Mouse (Mus musculus) gastrocnemius, adult 18-20 months (tissue): ENCODE results near the gene Adk. TPM values are rescaled to one million over a fixed set of nuclear protein-coding genes. Genes with fewer than 3 reads are reported as not detected.
A peak's percentile ranks its signal among the peaks of the same experiment; 100 is the strongest.
"Not testable (repeated sequence)": the region's sequence is repeated elsewhere in the genome, so short reads cannot be mapped to it uniquely, and the experiment has no call there.

Experiments used
- DNase-seq: peaks from one replicate; pipeline ENCODE4 v3.0.0; 2021; ENCODE audit warnings: low spot score
- total RNA-seq, 2 experiments: library from RNA; stranded (reverse); gene quantifications; 2 replicates each; pipeline ENCODE4 v1.2.3; 2021

The Adk gene
- total RNA-seq, 2 experiments from 2014 or later, result 106 to 111 TPM

- DNase-seq, result no peak
These were observed 359.1 kb downstream of the Adk start for GRCm38 (mm10) chr14:21411524-21411923.

DNA sequence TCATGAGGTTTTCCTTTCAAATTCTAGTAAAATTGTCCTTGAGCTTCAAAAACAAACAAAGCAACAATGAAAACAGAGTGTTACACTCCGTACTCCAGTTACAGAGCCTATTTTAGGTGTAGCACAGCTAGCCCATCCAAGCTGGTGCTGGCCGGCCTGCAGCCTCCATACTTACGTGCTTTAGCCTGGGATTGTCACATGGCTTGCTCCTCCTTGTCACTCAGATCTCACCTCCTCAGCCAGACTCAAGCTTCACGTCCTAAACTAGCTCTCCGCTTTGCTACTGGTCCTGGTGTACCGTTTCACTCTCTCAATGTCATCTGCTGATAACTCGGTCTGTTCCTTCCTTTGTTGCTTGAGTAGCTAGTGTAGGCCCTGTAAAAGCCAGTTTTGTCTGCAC is 366.0 kb downstream of the Adk start:
- no peak for DNase-seq

GRCm38 (mm10) chr14:21427369-21427768 is 375.0 kb downstream of the Adk start:
- no peak for DNase-seq

GRCm38 (mm10) chr14:21433415-21433814 is 381.0 kb downstream of the Adk start:
- DNase-seq, result no peak

DNA sequence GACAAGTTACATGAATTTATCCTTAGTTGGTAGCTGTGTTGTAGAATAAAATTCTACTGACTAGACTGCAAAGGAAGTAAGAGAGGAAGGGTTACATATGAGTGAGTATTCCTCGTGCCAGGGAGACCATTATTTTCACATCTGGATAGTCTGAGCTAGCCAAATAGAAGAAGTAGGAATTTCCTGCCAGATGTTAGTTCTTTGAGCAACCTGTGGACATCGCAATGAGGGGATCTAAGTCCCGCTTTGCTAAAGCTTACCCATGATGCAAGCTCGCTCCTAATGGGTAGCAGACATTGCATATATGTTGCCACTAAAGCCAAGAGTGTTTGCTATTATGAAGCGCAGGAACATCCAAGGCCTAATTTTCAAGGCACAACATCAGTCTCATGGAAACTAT is 381.6 kb downstream of the Adk start:
- DNase-seq, result no peak

GRCm38 (mm10) chr14:21434686-21435085 is 382.3 kb downstream of the Adk start:
- DNase-seq, result no peak

DNA sequence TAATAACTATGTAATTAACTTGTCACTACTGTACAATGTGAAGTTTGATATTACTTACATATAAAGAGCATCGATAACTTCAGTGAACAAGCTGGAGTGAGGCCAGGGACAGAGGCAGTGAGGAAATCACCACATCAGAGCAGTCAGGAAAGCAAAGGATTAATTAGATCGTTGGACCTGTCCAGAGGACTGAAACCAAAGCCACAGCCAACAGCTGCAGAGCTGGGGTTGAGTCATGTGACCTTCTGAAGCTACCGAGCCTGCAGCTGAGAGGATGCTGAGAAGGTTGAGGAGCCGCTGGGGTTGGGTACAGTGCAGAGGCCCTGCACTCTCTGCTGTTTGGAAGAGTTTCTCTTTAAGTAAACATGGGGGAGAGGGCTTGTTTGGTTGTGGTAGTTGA is 387.4 kb downstream of the Adk start:
- DNase-seq, result peak; percentile 20

DNA sequence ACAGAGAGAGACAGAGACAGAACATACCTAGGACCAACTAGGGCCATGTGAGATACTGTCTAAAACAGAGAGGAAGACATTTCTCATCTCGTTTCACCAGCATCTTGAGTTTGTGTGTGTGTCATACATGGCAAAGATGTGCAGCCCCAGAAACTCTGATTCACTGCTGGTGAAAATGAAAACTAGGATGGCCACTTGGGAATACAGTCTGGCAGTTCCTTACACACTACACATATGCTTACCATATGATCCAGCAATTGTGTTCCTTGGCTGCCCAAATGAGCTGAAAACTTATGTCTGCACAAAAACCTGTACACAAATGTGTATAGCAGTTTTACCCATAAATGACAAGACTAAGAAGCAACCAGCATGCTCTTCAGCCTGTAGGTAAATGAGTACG is 388.2 kb downstream of the Adk start:
- DNase-seq, result no peak

GRCm38 (mm10) chr14:21441772-21442533 is 389.6 kb downstream of the Adk start:
- peak; percentile 21 for DNase-seq

DNA sequence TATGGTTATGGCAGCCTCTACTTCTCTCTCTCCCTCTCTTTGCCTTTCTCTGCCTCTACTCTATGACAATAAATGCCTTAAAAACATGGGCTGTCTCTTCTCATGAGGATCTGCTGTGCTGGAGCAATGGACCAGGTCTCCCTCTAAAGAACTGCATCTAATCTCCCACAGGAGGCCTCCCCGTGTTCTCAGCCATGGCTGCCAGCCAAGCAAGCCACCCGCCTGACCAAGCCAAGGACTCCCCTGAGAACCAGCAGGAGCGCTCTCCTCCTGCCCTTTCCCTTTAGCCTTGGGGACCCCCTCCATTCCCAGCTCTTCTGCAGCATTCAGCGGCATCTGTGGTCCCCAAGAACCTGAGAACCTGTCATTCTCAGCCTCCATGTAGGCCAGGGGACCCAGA is 400.2 kb downstream of the Adk start:
- DNase-seq, result no peak

DNA sequence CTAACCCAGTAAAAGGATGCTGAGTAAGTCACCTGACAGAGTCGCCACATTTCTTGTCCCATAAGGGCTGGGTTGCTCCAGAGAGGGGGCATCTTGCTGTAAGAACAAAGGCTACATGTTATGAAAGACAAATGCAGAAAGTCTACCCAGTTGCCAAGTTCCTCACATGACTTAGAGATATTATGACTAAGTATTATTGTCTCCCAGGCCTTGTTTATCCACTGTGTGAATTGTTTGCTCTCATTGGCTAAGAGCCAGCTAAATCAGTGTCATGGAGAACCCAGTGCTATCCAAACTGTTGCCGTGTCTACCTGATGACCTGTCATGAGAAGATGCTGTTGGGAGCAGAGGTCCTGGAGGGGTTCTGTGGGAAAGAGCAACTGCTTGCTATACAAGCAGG is 401.5 kb downstream of the Adk start:
- DNase-seq, result no peak

GRCm38 (mm10) chr14:21455654-21456350 is 403.4 kb downstream of the Adk start:
- no peak for DNase-seq

- no peak for DNase-seq
These were observed 404.2 kb downstream of the Adk start for GRCm38 (mm10) chr14:21456526-21456925.

GRCm38 (mm10) chr14:21457876-21458275 is 405.5 kb downstream of the Adk start:
- DNase-seq, result no peak

DNA sequence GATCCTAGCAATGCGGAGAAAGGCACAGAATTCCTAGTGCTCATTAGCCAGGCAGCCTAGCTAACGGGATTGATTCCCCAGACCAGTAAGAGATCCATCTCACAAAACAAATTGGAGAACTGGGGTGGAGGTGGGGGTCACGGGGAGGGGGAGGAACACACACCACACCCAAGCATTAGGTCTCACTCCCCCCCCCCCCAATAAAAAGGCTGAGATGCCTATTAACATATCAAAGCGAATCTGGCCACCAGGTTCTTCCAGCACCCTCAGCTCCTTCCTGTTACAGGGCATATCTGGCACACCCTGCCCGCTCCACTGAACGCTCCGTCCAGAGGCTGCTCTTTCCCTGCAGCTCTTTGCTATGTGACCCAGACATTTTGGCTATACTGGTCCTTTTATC is 406.3 kb downstream of the Adk start:
- no peak for DNase-seq

- DNase-seq, result no peak
These were observed 406.8 kb downstream of the Adk start for GRCm38 (mm10) chr14:21459163-21459562.

DNA sequence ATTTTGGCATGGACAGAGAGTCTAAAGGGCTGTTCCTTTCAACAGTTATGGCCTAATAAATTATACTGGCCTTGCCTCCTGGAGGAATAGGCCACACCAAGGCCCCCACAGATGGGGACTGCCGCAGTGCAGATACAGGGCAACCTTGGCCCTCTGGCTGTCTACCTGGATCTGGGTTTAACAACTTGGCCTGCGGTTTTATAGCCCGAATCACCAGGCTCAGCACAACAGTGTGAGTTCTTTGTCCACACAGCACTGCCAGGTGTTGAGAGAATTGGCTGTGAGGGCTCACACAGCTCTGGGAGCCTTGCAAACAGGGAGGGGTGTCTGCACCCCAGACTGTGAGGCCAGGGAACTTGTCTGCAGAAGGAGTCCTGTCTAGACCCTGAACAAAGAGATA is 410.0 kb downstream of the Adk start:
- DNase-seq, result no peak

DNA sequence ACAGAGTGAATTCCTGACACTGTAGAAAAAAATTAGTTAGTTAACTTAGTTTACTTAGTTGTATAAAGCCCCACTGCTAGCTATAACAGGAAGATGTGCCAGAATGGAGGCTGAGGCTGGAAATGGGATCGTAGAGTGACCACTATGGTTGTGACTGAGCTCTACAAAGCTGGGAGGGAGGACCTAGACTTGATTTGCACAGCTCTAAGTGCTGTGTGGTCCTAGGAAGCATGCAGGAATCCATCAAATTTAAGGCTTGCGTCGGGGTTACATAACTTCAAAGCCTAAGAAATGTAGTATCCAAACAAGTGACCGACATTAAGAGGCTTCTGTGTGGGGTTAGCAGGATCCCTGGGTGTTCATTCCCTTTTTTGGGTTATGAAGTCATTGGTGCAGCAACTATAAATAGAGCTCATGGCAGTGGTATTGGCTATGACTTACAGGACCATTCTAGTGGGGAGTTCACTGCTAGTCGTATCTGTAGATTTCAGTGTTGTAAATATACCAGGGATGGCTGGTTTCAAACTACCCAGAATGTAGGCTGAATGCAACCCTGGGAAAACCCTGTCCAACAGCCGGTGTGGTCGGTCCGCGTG is 410.8 kb downstream of the Adk start:
- DNase-seq, result peak; percentile 12

GRCm38 (mm10) chr14:21470386-21470785 is 418.0 kb downstream of the Adk start:
- DNase-seq, result no peak

GRCm38 (mm10) chr14:21471975-21472374 is 419.6 kb downstream of the Adk start:
- no peak for DNase-seq

GRCm38 (mm10) chr14:21474593-21475132 is 422.3 kb downstream of the Adk start:
- DNase-seq, result not testable (repeated sequence)

DNA sequence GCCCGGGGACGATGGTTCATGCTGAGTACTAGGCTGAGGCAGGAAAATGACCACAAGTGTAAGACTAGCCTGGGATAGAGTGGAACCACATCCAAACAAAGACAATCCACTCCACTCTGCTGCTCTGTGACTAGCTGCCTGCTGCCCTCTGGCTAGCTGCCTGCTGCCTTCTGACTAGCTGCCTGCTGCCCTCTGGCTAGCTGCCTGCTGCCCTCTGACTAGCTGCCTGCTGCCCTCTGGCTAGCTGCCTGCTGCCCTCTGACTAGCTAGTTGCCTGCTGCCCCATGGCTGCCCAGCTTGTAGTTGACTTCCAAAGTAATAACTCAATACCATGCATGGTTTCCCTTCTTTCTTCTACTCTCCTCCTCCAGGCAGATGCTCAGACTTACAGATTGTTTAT is 424.8 kb downstream of the Adk start:
- no peak for DNase-seq
